ENCODE assay signal across 8 mouse cellular contexts in genomic region chr17:7827586-7827985, GRCm38 (mm10). TPM values are rescaled to one million over a fixed set of nuclear protein-coding genes. Genes with fewer than 3 reads are reported as not detected.
DNase-seq lines count a peak whose midpoint lies in the region; ATAC-seq and TF ChIP-seq lines count a peak whose summit lies in the region.

No protein-coding gene starts in this region.

- 12% methylated on average over 16 of the region's 16 CpGs for WGBS in kidney, embryonic 14.5 days
- 5% methylated on average over 16 of the region's 16 CpGs for WGBS in forebrain, embryonic 14.5 days
- 8% methylated on average over 16 of the region's 16 CpGs for WGBS in intestine, postnatal 0 days
- WGBS in neural tube, embryonic 13.5 days = 11% methylated on average over 16 of the region's 16 CpGs

- peak overlapping the region; percentile 48 for H3K4me3 ChIP-seq in kidney, embryonic 14.5 days (ENCODE audit: low read length)
- peak overlapping the region; percentile 48 for H3K4me3 ChIP-seq in forebrain, embryonic 14.5 days (ENCODE audit: low read depth, low read length)
- H3K4me3 ChIP-seq in intestine, postnatal 0 days (ENCODE audit: low read depth, low read length) = peak overlapping the region; percentile 45
- H3K4me3 ChIP-seq in neural tube, embryonic 13.5 days = peak overlapping the region; percentile 58

- no peak for ATAC-seq in kidney, embryonic 14.5 days (ENCODE audit: low FRiP score, low TSS enrichment)
- no peak; the same call in 1 of the 2 replicates for ATAC-seq in forebrain, embryonic 14.5 days
- no peak for ATAC-seq in intestine, postnatal 0 days
- ATAC-seq in neural tube, embryonic 13.5 days (ENCODE audit: low read depth) = peak; percentile 48; the same call in 1 of the 2 replicates

- H3K27me3 ChIP-seq in kidney, embryonic 14.5 days (ENCODE audit: control insufficient read depth, insufficient read depth, low read length) = peaks cover 32% of the 10 kb centered on the region
- peaks cover 4% of the 10 kb centered on the region; the same call in 1 of the 2 replicates for H3K27me3 ChIP-seq in forebrain, embryonic 14.5 days (replicated peaks; ENCODE audit: control insufficient read depth, insufficient read depth, low read length)
- peaks cover 25% of the 10 kb centered on the region; the same call in 1 of the 2 replicates for H3K27me3 ChIP-seq in intestine, postnatal 0 days (replicated peaks; ENCODE audit: control insufficient read depth, insufficient read depth, low read length)
- peaks cover 46% of the 10 kb centered on the region for H3K27me3 ChIP-seq in neural tube, embryonic 13.5 days

- H3K9me3 ChIP-seq in kidney, embryonic 14.5 days (ENCODE audit: control insufficient read depth, low read length) = no peaks in the 10 kb centered on the region
- H3K9me3 ChIP-seq in forebrain, embryonic 14.5 days (replicated peaks; ENCODE audit: control insufficient read depth, low read length) = no peaks in the 10 kb centered on the region
- H3K9me3 ChIP-seq in intestine, postnatal 0 days (ENCODE audit: control insufficient read depth) = no peaks in the 10 kb centered on the region
- H3K9me3 ChIP-seq in neural tube, embryonic 13.5 days = no peaks in the 10 kb centered on the region

- H3K4me1 ChIP-seq in kidney, embryonic 14.5 days (ENCODE audit: control insufficient read depth, insufficient read depth, low read length) = 0 out of 2 replicates have a peak, but pooled peaks cover 5% of the 10 kb centered on the region
- no peaks in the 10 kb centered on the region for H3K4me1 ChIP-seq in forebrain, embryonic 14.5 days (ENCODE audit: control insufficient read depth, insufficient read depth, low read length)
- H3K4me1 ChIP-seq in intestine, postnatal 0 days (replicated peaks; ENCODE audit: control insufficient read depth, insufficient read depth, low read length) = no peaks in the 10 kb centered on the region
- H3K4me1 ChIP-seq in neural tube, embryonic 13.5 days (replicated peaks) = peaks cover 14% of the 10 kb centered on the region

- H3K27ac ChIP-seq in kidney, embryonic 14.5 days (ENCODE audit: low read depth, low read length) = no peak overlapping the region
- H3K27ac ChIP-seq in forebrain, embryonic 14.5 days (ENCODE audit: low read depth, low read length) = no peak overlapping the region
- H3K27ac ChIP-seq in intestine, postnatal 0 days (ENCODE audit: low read depth, low read length) = no peak overlapping the region
- no peak overlapping the region for H3K27ac ChIP-seq in neural tube, embryonic 13.5 days (replicated peaks)

- H3K36me3 ChIP-seq in kidney, embryonic 14.5 days (ENCODE audit: control insufficient read depth, insufficient read depth, low read length) = no peaks in the 10 kb centered on the region
- H3K36me3 ChIP-seq in forebrain, embryonic 14.5 days (ENCODE audit: control insufficient read depth, insufficient read depth, low read length) = no peaks in the 10 kb centered on the region
- no peaks in the 10 kb centered on the region for H3K36me3 ChIP-seq in intestine, postnatal 0 days (ENCODE audit: control insufficient read depth, insufficient read depth)
- H3K36me3 ChIP-seq in neural tube, embryonic 13.5 days = no peaks in the 10 kb centered on the region

- H3K9ac ChIP-seq in kidney, embryonic 14.5 days (ENCODE audit: low read depth, low read length) = 0 out of 2 replicates have a peak overlapping the region, but pooled peaks have one; percentile 46
- peak overlapping the region; percentile 60; the same call in 1 of the 2 replicates for H3K9ac ChIP-seq in forebrain, embryonic 14.5 days (ENCODE audit: low read length)
- 0 out of 2 replicates have a peak overlapping the region, but pooled peaks have one; percentile 48 for H3K9ac ChIP-seq in intestine, postnatal 0 days (ENCODE audit: low read depth, low read length)
- peak overlapping the region; percentile 78 for H3K9ac ChIP-seq in neural tube, embryonic 13.5 days

- peak overlapping the region; percentile 98 for H3K4me2 ChIP-seq in kidney, embryonic 14.5 days (replicated peaks; ENCODE audit: low read depth, low read length)
- peak overlapping the region; percentile 96 for H3K4me2 ChIP-seq in forebrain, embryonic 14.5 days (ENCODE audit: low read length)
- peak overlapping the region; percentile 83 for H3K4me2 ChIP-seq in intestine, postnatal 0 days (replicated peaks; ENCODE audit: low read depth)
- peak overlapping the region; percentile 94 for H3K4me2 ChIP-seq in neural tube, embryonic 13.5 days

- DNase-seq in kidney, adult 8-10 months = no peak
- DNase-seq in ZHBTc4 (ENCODE audit: low read depth, low spot score) = peak; percentile 57
- peak; percentile 33 for DNase-seq in forebrain, embryonic 14.5 days (ENCODE audit: low spot score)
- DNase-seq in testis, postnatal 14 days (ENCODE audit: low spot score) = no peak
- DNase-seq in frontal cortex, postnatal 25 days (ENCODE audit: low spot score in 2 of 2) = no peak

- TF ChIP-seq CTCF in intestine, postnatal 0 days (IDR thresholded peaks at IDR 0.05; ENCODE audit: low read depth) = no peak

RNA-seq across cellular contexts. Expression of gene Fndc1, which starts 0.5 kb away (rescaled TPM):
- polyA plus RNA-seq in kidney, embryonic 14.5 days (2014; fragmentation: Nextera tagmentation; extraction: Ambion mirVana) = 0.11 and 0.24 TPM in 2 replicates
- polyA plus RNA-seq in forebrain, embryonic 14.5 days (2014; fragmentation: Nextera tagmentation; extraction: Ambion mirVana) = 1.5 and 2.7 TPM in 2 replicates
- 15.7 and 18.9 TPM in 2 replicates for polyA plus RNA-seq in intestine, postnatal 0 days (2015; fragmentation: Nextera tagmentation; extraction: Ambion mirVana)
- polyA plus RNA-seq in neural tube, embryonic 13.5 days (2015; fragmentation: Nextera tagmentation; extraction: Ambion mirVana) = 5.3 and 6.4 TPM in 2 replicates

Comparison
In these comparisons a context has a peak if more than half of its experiments do, and no peak if none do; other contexts are left out.
1. DNase-seq: peak in ZHBTc4 (single experiment) and forebrain, embryonic 14.5 days (single experiment); none in kidney, adult 8-10 months (0 of 2), testis, postnatal 14 days (single experiment) and frontal cortex, postnatal 25 days (0 of 2).
2. Peak in every context shown above with its lines, with median percentiles within 50 percentile points of each other: H3K4me2 ChIP-seq, H3K4me3 ChIP-seq and H3K9ac ChIP-seq.